Mouse (Mus musculus): ENCODE data around the gene Rab3gap2.
A peak's percentile ranks its signal among the peaks of the same experiment; 100 is the strongest.

The Rab3gap2 gene

GRCm38 (mm10) chr1:185203909-185204661, at the start of gene Rab3gap2:
Gene Rab3gap2, plus strand, starts transcription at chr1:185204117.
- DNase-seq = peak; percentile 99 to 100

- DNase-seq = no peak
Observed at GRCm38 (mm10) chr1:185173641-185174040, 30.3 kb upstream of the Rab3gap2 start.

GRCm38 (mm10) chr1:185177860-185178259, 26.1 kb upstream of the Rab3gap2 start:
- DNase-seq = no peak

GRCm38 (mm10) chr1:185183591-185184330, 20.2 kb upstream of the Rab3gap2 start:
- no peak for DNase-seq

GRCm38 (mm10) chr1:185185556-185185955, 18.4 kb upstream of the Rab3gap2 start:
- no peak for DNase-seq

GRCm38 (mm10) chr1:185187135-185187785, 16.7 kb upstream of the Rab3gap2 start:
- DNase-seq = no peak

- no peak for DNase-seq
Observed at GRCm38 (mm10) chr1:185189901-185190300, 14.0 kb upstream of the Rab3gap2 start.

GRCm38 (mm10) chr1:185192087-185192486, 11.8 kb upstream of the Rab3gap2 start:
- no peak for DNase-seq

- DNase-seq = peak in 1 of 2 experiments; percentile 28
Observed at GRCm38 (mm10) chr1:185193509-185193908, 10.4 kb upstream of the Rab3gap2 start.

- DNase-seq = no peak
Observed at GRCm38 (mm10) chr1:185196323-185196722, 7.6 kb upstream of the Rab3gap2 start.

GRCm38 (mm10) chr1:185200571-185201395, 3.1 kb upstream of the Rab3gap2 start:
- DNase-seq = no peak

- no peak for DNase-seq
Observed at GRCm38 (mm10) chr1:185201994-185202393, 1.9 kb upstream of the Rab3gap2 start.

GRCm38 (mm10) chr1:185203196-185203908, 565 bp upstream of the Rab3gap2 start:
- DNase-seq = peak; percentile 27 to 40

GRCm38 (mm10) chr1:185205090-185205489, 1.2 kb downstream of the Rab3gap2 start:
- no peak for DNase-seq

GRCm38 (mm10) chr1:185207851-185208595, 4.1 kb downstream of the Rab3gap2 start:
- DNase-seq = no peak

GRCm38 (mm10) chr1:185208766-185209165, 4.8 kb downstream of the Rab3gap2 start:
- DNase-seq = no peak

- DNase-seq = no peak
Observed at GRCm38 (mm10) chr1:185209641-185210176, 5.8 kb downstream of the Rab3gap2 start.

GRCm38 (mm10) chr1:185216360-185216759, 12.4 kb downstream of the Rab3gap2 start:
- no peak for DNase-seq

GRCm38 (mm10) chr1:185216762-185217161, 12.8 kb downstream of the Rab3gap2 start:
- no peak for DNase-seq

GRCm38 (mm10) chr1:185217966-185218365, 14.0 kb downstream of the Rab3gap2 start:
- DNase-seq = no peak

- DNase-seq = no peak
Observed at GRCm38 (mm10) chr1:185226889-185227288, 23.0 kb downstream of the Rab3gap2 start.
